Mouse (Mus musculus): Measurements from ENCODE around the gene Strip2.

The Strip2 gene

DNA sequence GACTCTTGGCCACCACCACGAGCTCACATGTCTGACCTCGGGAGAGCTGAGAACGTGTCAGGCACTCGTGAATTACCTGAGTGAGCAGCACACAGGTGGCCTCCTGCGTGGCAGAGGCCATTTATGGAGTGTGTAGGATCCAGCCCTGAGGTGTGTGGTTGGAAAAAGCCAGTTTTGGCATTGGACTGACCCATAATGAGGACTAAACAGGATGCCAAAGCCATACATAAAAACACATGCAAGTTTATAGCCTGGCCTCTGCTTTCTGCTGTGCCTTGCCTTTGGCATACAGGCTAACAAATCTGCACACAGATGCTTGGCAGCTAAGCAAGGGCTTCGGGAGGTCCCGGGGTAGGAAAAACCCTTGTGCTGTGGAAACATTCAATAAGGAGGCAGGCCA is 92.4 kb downstream of the Strip2 start:
- no peak for DNase-seq (ENCODE audit: low spot score)

Measured in spleen, adult 12 weeks (tissue).